In genomic region chr11:6402515-6403510, GRCm38 (mm10) we compare ENCODE assay signal across 7 mouse cellular contexts. TPM values are rescaled to one million over a fixed set of nuclear protein-coding genes. Genes with fewer than 3 reads are reported as not detected.
A peak's percentile ranks its signal among the peaks of the same experiment; 100 is the strongest.
DNase-seq lines count a peak whose midpoint lies in the region; ATAC-seq and TF ChIP-seq lines count a peak whose summit lies in the region.

No protein-coding gene starts in this region.

- TF ChIP-seq RAD21 in MEL (IDR thresholded peaks at IDR 0.05; ENCODE audit: low read depth, low read length): peak; percentile 39

- TF ChIP-seq CTCF in MEL (IDR thresholded peaks at IDR 0.05 in 2 of 3, conservative IDR thresholded peaks at IDR 0.05 in 1 of 3; ENCODE audit: control insufficient read depth in 1 of 3, insufficient read depth in 1 of 3, low read depth in 2 of 3, low read length in 3 of 3, poor library complexity in 1 of 3, severe bottlenecking in 1 of 3): peak; percentile 90 to 95 (median 92)
- peak; percentile 70 for TF ChIP-seq CTCF in brain, embryonic 14.5 days (IDR thresholded peaks at IDR 0.05; ENCODE audit: borderline replicate concordance, extremely low read depth, insufficient read depth, insufficient read length)
- TF ChIP-seq CTCF in liver, postnatal 0 days (IDR thresholded peaks at IDR 0.05; ENCODE audit: low read depth): peak; percentile 91

- no peak for TF ChIP-seq POLR2A in MEL (IDR thresholded peaks at IDR 0.05; ENCODE audit: control insufficient read depth in 1 of 2, insufficient read depth in 1 of 2, low read depth in 1 of 2, low read length in 2 of 2, poor library complexity in 1 of 2)
- TF ChIP-seq POLR2A in brain, embryonic 14.5 days (IDR thresholded peaks at IDR 0.05; ENCODE audit: borderline replicate concordance, extremely low read depth, insufficient read depth, insufficient read length, poor library complexity, severe bottlenecking): no peak

- intact Hi-C loops in heart, postnatal 36 days (cut with DNase I): no loop called here

- no peak overlapping the region for H3K4me2 ChIP-seq in liver, postnatal 0 days (ENCODE audit: low read depth, low read length)

- H3K27ac ChIP-seq in MEL (ENCODE audit: control insufficient read depth, low read depth, low read length): no peak overlapping the region
- no peak overlapping the region for H3K27ac ChIP-seq in liver, postnatal 0 days (ENCODE audit: low read depth)

- no peaks in the 10 kb centered on the region for H3K79me2 ChIP-seq in MEL (ENCODE audit: control insufficient read depth, insufficient read depth, low read length, poor library complexity)

- H3K9ac ChIP-seq in MEL (ENCODE audit: control insufficient read depth, low read depth, low read length, poor library complexity, severe bottlenecking): no peak overlapping the region
- H3K9ac ChIP-seq in liver, postnatal 0 days (replicated peaks): no peak overlapping the region

- no peaks in the 10 kb centered on the region for H3K27me3 ChIP-seq in MEL (ENCODE audit: control insufficient read depth in 1 of 2, insufficient read depth in 2 of 2, low read length in 2 of 2)
- no peaks in the 10 kb centered on the region for H3K27me3 ChIP-seq in liver, postnatal 0 days (ENCODE audit: insufficient read depth, low read length)

- peak; percentile 73 for DNase-seq in layer of hippocampus, adult 11-12 months (ENCODE audit: low spot score)
- DNase-seq in layer of hippocampus, postnatal 36 days: no peak
- DNase-seq in MEL (ENCODE audit: low read depth, low spot score): peak; percentile 83
- peak; percentile 25 for DNase-seq in brain, embryonic 14.5 days (ENCODE audit: low read depth)
- peak; percentile 72 to 79 for DNase-seq in heart, postnatal 36 days
- DNase-seq in liver, postnatal 0 days: peak; percentile 86
- DNase-seq in spleen, adult 18-20 months: peak; percentile 63 to 83

- WGBS in liver, postnatal 0 days (ENCODE audit: insufficient replicate concordance): 81% methylated on average over 19 of the region's 19 CpGs

- H3K36me3 ChIP-seq in MEL (ENCODE audit: control insufficient read depth in 1 of 2, insufficient read depth in 2 of 2, low read length in 2 of 2): peaks cover 0 to 18% of the 10 kb centered on the region in 2 experiments; a peak in 2 of 4 replicates
- H3K36me3 ChIP-seq in liver, postnatal 0 days (replicated peaks; ENCODE audit: insufficient read depth, low read length): peaks cover 75% of the 10 kb centered on the region

- no peak for TF ChIP-seq EP300 in MEL (IDR thresholded peaks at IDR 0.05; ENCODE audit: low read depth in 1 of 2, low read length in 2 of 2)
- no peak for TF ChIP-seq EP300 in liver, postnatal 0 days (IDR thresholded peaks at IDR 0.05; ENCODE audit: low read depth)

- no peaks in the 10 kb centered on the region for H3K4me1 ChIP-seq in MEL (ENCODE audit: control insufficient read depth in 1 of 2, insufficient read depth in 2 of 2, low read length in 2 of 2)
- H3K4me1 ChIP-seq in liver, postnatal 0 days (ENCODE audit: insufficient read depth): no peaks in the 10 kb centered on the region

- peak; percentile 66 for ATAC-seq in liver, postnatal 0 days

- H3K9me3 ChIP-seq in MEL (replicated peaks; ENCODE audit: insufficient read depth, low read length): no peaks in the 10 kb centered on the region
- no peaks in the 10 kb centered on the region for H3K9me3 ChIP-seq in liver, postnatal 0 days (ENCODE audit: low read length)

- no peak overlapping the region for H3K4me3 ChIP-seq in MEL (ENCODE audit: control insufficient read depth in 1 of 2, insufficient read depth in 1 of 2, low read depth in 2 of 2, low read length in 2 of 2)
- H3K4me3 ChIP-seq in liver, postnatal 0 days (ENCODE audit: low read depth, low read length): no peak overlapping the region

TF ChIP-seq in MEL, 35 proteins besides CTCF, POLR2A, EP300 and RAD21:
- peak; percentile 75 for TF ChIP-seq SMC3 (IDR thresholded peaks at IDR 0.05; ENCODE audit: low read depth, low read length)
- TF ChIP-seq MAFK (IDR thresholded peaks at IDR 0.05; ENCODE audit: borderline replicate concordance, low read depth, low read length): no peak
- no peak for TF ChIP-seq NELFE (IDR thresholded peaks at IDR 0.05; ENCODE audit: low read depth, low read length)
- 0 out of 2 replicates have a peak, but pooled peaks have one; percentile 4 for TF ChIP-seq POLR2AphosphoS2 (IDR thresholded peaks at IDR 0.05; ENCODE audit: low read length)
- no peak for TF ChIP-seq BHLHE40 (IDR thresholded peaks at IDR 0.05; ENCODE audit: borderline replicate concordance, low read depth, low read length)
- TF ChIP-seq TBP (IDR thresholded peaks at IDR 0.05; ENCODE audit: low read depth, low read length): no peak
- TF ChIP-seq POLR2AphosphoS5 (IDR thresholded peaks at IDR 0.05; ENCODE audit: borderline replicate concordance, low read depth, low read length): no peak
- TF ChIP-seq CHD2 (IDR thresholded peaks at IDR 0.05; ENCODE audit: low read length): no peak
- TF ChIP-seq USF2 (IDR thresholded peaks at IDR 0.05; ENCODE audit: borderline replicate concordance in 1 of 2, insufficient read depth in 1 of 2, low read depth in 1 of 2, low read length in 2 of 2): no peak
- no peak for TF ChIP-seq JUND (IDR thresholded peaks at IDR 0.05; ENCODE audit: low read depth, low read length)
- TF ChIP-seq ZC3H11A (IDR thresholded peaks at IDR 0.05; ENCODE audit: low read depth, low read length): no peak; the same call in 1 of the 2 replicates

RNA-seq across cellular contexts. Expression of gene Ppia, which starts 12.4 kb away (rescaled TPM):
- total RNA-seq in layer of hippocampus, postnatal 36 days (2021): 1,000 to 10,000 TPM; 1,662 to 1,810 TPM
- 7,288 and 8,303 TPM in 2 replicates for total RNA-seq in MEL (2012; rRNA removed)
- polyA plus RNA-seq in MEL (2012; ENCODE audit: insufficient read depth in 1 of 2, insufficient read length in 2 of 2, low read depth in 1 of 2, low replicate concordance in 2 of 2, missing spikeins in 1 of 2): 1,000 to 10,000 TPM in 1 of 2 experiments, not detected in 1; 3,662 TPM
- polyA plus RNA-seq in brain, embryonic 14.5 days (2012; rRNA removed): 2,174 and 2,845 TPM in 2 replicates
- total RNA-seq in heart, postnatal 36 days (2021): 100 to 1,000 TPM; 331 to 351 TPM
- 2,313 and 2,332 TPM in 2 replicates for polyA plus RNA-seq in liver, postnatal 0 days (2015; fragmentation: Nextera tagmentation; extraction: Ambion mirVana)

RNA-seq across cellular contexts. Expression of gene Zmiz2, which starts 13.9 kb away (rescaled TPM):
- total RNA-seq in layer of hippocampus, postnatal 36 days (2021): 100 to 1,000 TPM; 152 to 170 TPM
- total RNA-seq in MEL (2012; rRNA removed): 12.3 and 12.8 TPM in 2 replicates
- 10 to 100 TPM; 35.5 to 90.3 TPM for polyA plus RNA-seq in MEL (2012; ENCODE audit: insufficient read depth in 1 of 2, insufficient read length in 2 of 2, low read depth in 1 of 2, low replicate concordance in 2 of 2, missing spikeins in 1 of 2)
- 65.3 and 153 TPM in 2 replicates for polyA plus RNA-seq in brain, embryonic 14.5 days (2012; rRNA removed)
- total RNA-seq in heart, postnatal 36 days (2021): 10 to 100 TPM; 35.0 to 39.5 TPM
- polyA plus RNA-seq in liver, postnatal 0 days (2015; fragmentation: Nextera tagmentation; extraction: Ambion mirVana): 3.4 and 3.7 TPM in 2 replicates

RNA-seq across cellular contexts. Expression of gene H2afv, which starts 41.4 kb away (rescaled TPM):
- total RNA-seq in layer of hippocampus, postnatal 36 days (2021): 10 to 100 TPM; 41.8 to 42.6 TPM
- 70.6 and 97.2 TPM in 2 replicates for total RNA-seq in MEL (2012; rRNA removed)
- polyA plus RNA-seq in MEL (2012; ENCODE audit: insufficient read depth in 1 of 2, insufficient read length in 2 of 2, low read depth in 1 of 2, low replicate concordance in 2 of 2, missing spikeins in 1 of 2): 100 to 1,000 TPM in 1 of 2 experiments, not detected in 1; 159 TPM
- polyA plus RNA-seq in brain, embryonic 14.5 days (2012; rRNA removed): 207 and 320 TPM in 2 replicates
- total RNA-seq in heart, postnatal 36 days (2021): 10 to 100 TPM; 70.4 to 83.8 TPM
- polyA plus RNA-seq in liver, postnatal 0 days (2015; fragmentation: Nextera tagmentation; extraction: Ambion mirVana): 135 and 137 TPM in 2 replicates

Comparison
In these comparisons a context has a peak if more than half of its experiments do, and no peak if none do; other contexts are left out.
1. DNase-seq: peak in layer of hippocampus, adult 11-12 months (single experiment), MEL (single experiment), brain, embryonic 14.5 days (single experiment), heart, postnatal 36 days (2 of 2), liver, postnatal 0 days (single experiment) and spleen, adult 18-20 months (2 of 2); none in layer of hippocampus, postnatal 36 days (0 of 2).
2. RNA of gene Ppia, which starts 12.4 kb away (total RNA-seq): 7,288 to 8,303 TPM in MEL and 1,662 to 1,810 TPM in layer of hippocampus, postnatal 36 days; 331 to 351 TPM in heart, postnatal 36 days; every median in the first group is over 4 times any median in the second.
3. Peak in every context shown above with its lines, with median percentiles within 50 percentile points of each other: CTCF ChIP-seq.